In the genomic region with DNA sequence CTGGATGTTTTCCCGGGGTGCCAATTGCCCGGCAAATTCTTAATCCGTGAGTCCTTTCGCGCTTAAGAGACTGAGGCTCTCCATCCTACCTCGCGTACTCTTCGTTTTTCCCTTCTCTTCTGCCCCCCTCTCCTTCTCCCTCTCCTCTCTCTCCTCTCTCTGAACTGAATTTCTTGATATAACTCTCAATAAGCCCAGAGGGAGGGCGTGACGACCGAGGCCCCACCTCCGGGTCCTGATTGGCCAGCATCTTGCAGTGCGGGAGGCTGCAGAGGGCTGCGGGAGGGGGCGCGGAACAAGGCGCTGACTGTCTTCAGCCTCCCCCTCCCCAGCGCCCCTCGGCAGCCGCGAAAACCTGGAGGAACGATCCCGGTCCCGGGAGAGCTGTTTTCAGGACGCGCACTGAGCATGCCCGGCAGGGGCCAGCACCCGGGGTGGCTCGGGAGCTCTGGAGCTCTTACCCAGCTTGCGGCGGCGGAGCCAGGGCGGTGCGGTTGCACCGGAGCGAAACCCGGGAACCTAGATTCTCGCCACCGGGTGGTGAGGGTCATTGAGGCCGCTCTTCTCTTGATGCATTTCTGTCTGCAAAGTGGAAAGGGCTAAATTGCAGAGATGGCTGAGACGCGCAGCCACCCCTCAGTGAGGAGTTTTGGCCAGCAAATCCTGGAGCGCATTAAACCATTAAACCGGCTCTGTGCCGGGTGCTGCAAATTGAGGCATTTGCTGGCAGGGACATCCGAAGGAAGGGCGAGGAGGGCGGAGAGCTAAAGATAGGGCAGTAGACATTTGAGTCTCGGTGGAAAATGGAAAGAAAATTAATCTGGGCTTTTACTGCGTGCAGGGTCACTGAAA, we compare ENCODE assay signal across 7 mouse cellular contexts. TPM values are rescaled to one million over a fixed set of nuclear protein-coding genes. Genes with fewer than 3 reads are reported as not detected.
DNase-seq lines count a peak whose midpoint lies in the region; ATAC-seq and TF ChIP-seq lines count a peak whose summit lies in the region.

Gene Pcdh9 (minus strand): TSS at position 161 of the 852 bp plus-strand sequence.

- WGBS in embryonic facial prominence, embryonic 13.5 days: under 1% methylated on average over 50 of the region's 50 CpGs
- under 1% methylated on average over 50 of the region's 50 CpGs for WGBS in limb, embryonic 11.5 days
- WGBS in midbrain, embryonic 15.5 days: under 1% methylated on average over 50 of the region's 50 CpGs
- under 1% methylated on average over 50 of the region's 50 CpGs for WGBS in stomach, postnatal 0 days

- no peaks in the 10 kb centered on the region for H3K9me3 ChIP-seq in embryonic facial prominence, embryonic 13.5 days
- no peaks in the 10 kb centered on the region for H3K9me3 ChIP-seq in limb, embryonic 11.5 days (ENCODE audit: control insufficient read depth, low read length)
- H3K9me3 ChIP-seq in midbrain, embryonic 15.5 days: no peaks in the 10 kb centered on the region
- no peaks in the 10 kb centered on the region for H3K9me3 ChIP-seq in stomach, postnatal 0 days (ENCODE audit: control insufficient read depth, low read length)

- H3K27ac ChIP-seq in bone marrow macrophage, adult 2 months (ENCODE audit: insufficient read depth, low read depth, low read length): no peak within 1 kb of the TSS
- peak within 1 kb of the TSS; percentile 82 for H3K27ac ChIP-seq in embryonic facial prominence, embryonic 13.5 days
- no peak within 1 kb of the TSS for H3K27ac ChIP-seq in limb, embryonic 11.5 days (replicated peaks; ENCODE audit: low read depth, low read length)
- peak within 1 kb of the TSS; percentile 88 for H3K27ac ChIP-seq in midbrain, embryonic 15.5 days
- H3K27ac ChIP-seq in stomach, postnatal 0 days (replicated peaks): no peak within 1 kb of the TSS; the same call in 1 of the 2 replicates

- peak; percentile 99 for ATAC-seq in embryonic facial prominence, embryonic 13.5 days (ENCODE audit: insufficient number of reproducible peaks, insufficient read depth, low FRiP score, low TSS enrichment, low read depth)
- ATAC-seq in limb, embryonic 11.5 days (ENCODE audit: insufficient number of reproducible peaks, low FRiP score, low TSS enrichment, low read depth): peak; percentile 99
- peak; percentile 99 for ATAC-seq in midbrain, embryonic 15.5 days (replicated peaks)
- peak; percentile 97 for ATAC-seq in stomach, postnatal 0 days (ENCODE audit: low FRiP score, low TSS enrichment)

- peak within 1 kb of the TSS; percentile 22; the same call in 1 of the 2 replicates for H3K4me3 ChIP-seq in bone marrow macrophage, adult 2 months (ENCODE audit: insufficient read depth, low read length)
- H3K4me3 ChIP-seq in embryonic facial prominence, embryonic 13.5 days: peak within 1 kb of the TSS; percentile 58
- H3K4me3 ChIP-seq in limb, embryonic 11.5 days (ENCODE audit: low read depth, low read length): peak within 1 kb of the TSS; percentile 54
- peak within 1 kb of the TSS; percentile 61 for H3K4me3 ChIP-seq in midbrain, embryonic 15.5 days
- peak within 1 kb of the TSS; percentile 59 for H3K4me3 ChIP-seq in stomach, postnatal 0 days (ENCODE audit: low read depth, low read length)

- H3K27me3 ChIP-seq in embryonic facial prominence, embryonic 13.5 days: peaks cover 2% of the 10 kb centered on the region
- H3K27me3 ChIP-seq in limb, embryonic 11.5 days (ENCODE audit: control insufficient read depth, insufficient read depth, low read length): peaks cover 4% of the 10 kb centered on the region; the same call in 1 of the 2 replicates
- no peaks in the 10 kb centered on the region for H3K27me3 ChIP-seq in midbrain, embryonic 15.5 days (replicated peaks)
- H3K27me3 ChIP-seq in stomach, postnatal 0 days (ENCODE audit: control insufficient read depth, insufficient read depth, low read length): no peaks in the 10 kb centered on the region

- no peaks in the 10 kb centered on the region for H3K4me1 ChIP-seq in bone marrow macrophage, adult 2 months (ENCODE audit: control insufficient read depth, insufficient read depth, low read length)
- peaks cover 6% of the 10 kb centered on the region for H3K4me1 ChIP-seq in embryonic facial prominence, embryonic 13.5 days
- H3K4me1 ChIP-seq in limb, embryonic 11.5 days (ENCODE audit: control insufficient read depth, insufficient read depth, low read length): no peaks in the 10 kb centered on the region
- H3K4me1 ChIP-seq in midbrain, embryonic 15.5 days: peaks cover 16% of the 10 kb centered on the region
- H3K4me1 ChIP-seq in stomach, postnatal 0 days (replicated peaks; ENCODE audit: control insufficient read depth, insufficient read depth): 0 out of 2 replicates have a peak, but pooled peaks cover 3% of the 10 kb centered on the region

- no peak for TF ChIP-seq POLR2A in bone marrow macrophage, adult 2 months (IDR thresholded peaks at IDR 0.05; ENCODE audit: borderline replicate concordance, low read depth, low read length)

- H3K9ac ChIP-seq in embryonic facial prominence, embryonic 13.5 days: peak within 1 kb of the TSS; percentile 72
- peak within 1 kb of the TSS; percentile 56; the same call in 1 of the 2 replicates for H3K9ac ChIP-seq in limb, embryonic 11.5 days (ENCODE audit: low read length)
- peak within 1 kb of the TSS; percentile 57 for H3K9ac ChIP-seq in midbrain, embryonic 15.5 days
- H3K9ac ChIP-seq in stomach, postnatal 0 days (ENCODE audit: low read length): peak within 1 kb of the TSS; percentile 55

- TF ChIP-seq EP300 in stomach, postnatal 0 days (optimal IDR thresholded peaks at IDR 0.05): no peak

- H3K4me2 ChIP-seq in embryonic facial prominence, embryonic 13.5 days: peak within 1 kb of the TSS; percentile 86
- H3K4me2 ChIP-seq in limb, embryonic 11.5 days (ENCODE audit: low read depth, severe bottlenecking): peak within 1 kb of the TSS; percentile 91
- H3K4me2 ChIP-seq in midbrain, embryonic 15.5 days: peak within 1 kb of the TSS; percentile 76
- peak within 1 kb of the TSS; percentile 84 for H3K4me2 ChIP-seq in stomach, postnatal 0 days (replicated peaks; ENCODE audit: low read depth)

- peak; percentile 72 for DNase-seq in heart, adult 8-10 months (ENCODE audit: low spot score)
- DNase-seq in kidney, adult 8-10 months: peak; percentile 11 to 40
- peak; percentile 92 for DNase-seq in limb, embryonic 11.5 days (ENCODE audit: low spot score)
- peak; percentile 89 for DNase-seq in stomach, postnatal 0 days (ENCODE audit: low spot score)

- no peak for TF ChIP-seq CTCF in bone marrow macrophage, adult 2 months (IDR thresholded peaks at IDR 0.05; ENCODE audit: low read depth, low read length)
- peak; percentile 66 for TF ChIP-seq CTCF in stomach, postnatal 0 days (IDR thresholded peaks at IDR 0.05; ENCODE audit: low read depth)

- H3K36me3 ChIP-seq in embryonic facial prominence, embryonic 13.5 days: peaks cover 4% of the 10 kb centered on the region; the same call in 1 of the 2 replicates
- H3K36me3 ChIP-seq in limb, embryonic 11.5 days (ENCODE audit: control insufficient read depth, insufficient read depth, low read length): no peaks in the 10 kb centered on the region
- H3K36me3 ChIP-seq in midbrain, embryonic 15.5 days (replicated peaks): no peaks in the 10 kb centered on the region
- no peaks in the 10 kb centered on the region for H3K36me3 ChIP-seq in stomach, postnatal 0 days (ENCODE audit: control insufficient read depth, insufficient read depth, low read length)

RNA-seq across cellular contexts. Expression of gene Pcdh9, which starts in this region (rescaled TPM):
- polyA plus RNA-seq in bone marrow macrophage, adult 2 months (2012; ENCODE audit: insufficient read depth, insufficient read length, missing spikeins): not detected in 2 replicates
- polyA plus RNA-seq in embryonic facial prominence, embryonic 13.5 days (2015; fragmentation: Nextera tagmentation; extraction: Ambion mirVana): 59.7 and 60.7 TPM in 2 replicates
- 1 to 10 TPM in 3 of 4 experiments, under 1 TPM in 1; 0.78 to 2.6 (median 1.8) TPM for total RNA-seq in heart, adult 8-10 months (2022)
- 17.2 and 21.3 TPM in 2 replicates for polyA plus RNA-seq in limb, embryonic 11.5 days (2014; fragmentation: Nextera tagmentation; extraction: Ambion mirVana)
- polyA plus RNA-seq in midbrain, embryonic 15.5 days (2015; fragmentation: Nextera tagmentation; extraction: Ambion mirVana): 165 and 172 TPM in 2 replicates
- polyA plus RNA-seq in stomach, postnatal 0 days (2015; fragmentation: Nextera tagmentation; extraction: Ambion mirVana): 4.0 and 5.0 TPM in 2 replicates

Comparison
In these comparisons a context has a peak if more than half of its experiments do, and no peak if none do; other contexts are left out.
1. H3K27ac ChIP-seq: peak in embryonic facial prominence, embryonic 13.5 days (single experiment) and midbrain, embryonic 15.5 days (single experiment); none in bone marrow macrophage, adult 2 months (single experiment), limb, embryonic 11.5 days (single experiment) and stomach, postnatal 0 days (single experiment).
2. DNase-seq: peak in every context shown above with its lines; median percentile 92 in limb, embryonic 11.5 days; 89 in stomach, postnatal 0 days; 72 in heart, adult 8-10 months; 26 in kidney, adult 8-10 months.
3. Peak in every context shown above with its lines, with median percentiles within 50 percentile points of each other: H3K4me3 ChIP-seq, ATAC-seq, H3K4me2 ChIP-seq and H3K9ac ChIP-seq.